9 mouse cellular contexts compared by ENCODE assay signal in genomic region chr9:110084201-110084964, GRCm38 (mm10). TPM values are rescaled to one million over a fixed set of nuclear protein-coding genes. Genes with fewer than 3 reads are reported as not detected.
DNase-seq lines count a peak whose midpoint lies in the region; ATAC-seq lines count a peak whose summit lies in the region.
"Had no signal": no experiment of that assay in that cellular context is flagged by ENCODE, and none has a peak within 500 bp of the region (broad histone marks: within the 10 kb centered on the region; RNA-seq: fewer than 3 reads in every experiment).

No protein-coding gene starts in this region.

- H3K9me3 ChIP-seq in embryonic facial prominence, embryonic 14.5 days (ENCODE audit: control insufficient read depth, low read length): no peaks in the 10 kb centered on the region
- no peaks in the 10 kb centered on the region for H3K9me3 ChIP-seq in embryonic facial prominence, embryonic 10.5 days
- no peaks in the 10 kb centered on the region for H3K9me3 ChIP-seq in limb, embryonic 13.5 days
- no peaks in the 10 kb centered on the region for H3K9me3 ChIP-seq in limb, embryonic 10.5 days (replicated peaks)

- peak overlapping the region; percentile 10; the same call in 1 of the 2 replicates for H3K27ac ChIP-seq in embryonic facial prominence, embryonic 14.5 days (replicated peaks; ENCODE audit: low read depth, low read length)
- no peak overlapping the region for H3K27ac ChIP-seq in embryonic facial prominence, embryonic 10.5 days (replicated peaks)
- H3K27ac ChIP-seq in limb, embryonic 13.5 days: no peak overlapping the region
- no peak overlapping the region for H3K27ac ChIP-seq in limb, embryonic 10.5 days

- no peak overlapping the region for H3K4me3 ChIP-seq in embryonic facial prominence, embryonic 14.5 days (ENCODE audit: low read depth, low read length)
- H3K4me3 ChIP-seq in embryonic facial prominence, embryonic 10.5 days: no peak overlapping the region
- H3K4me3 ChIP-seq in limb, embryonic 13.5 days: no peak overlapping the region
- no peak overlapping the region for H3K4me3 ChIP-seq in limb, embryonic 10.5 days

- H3K27me3 ChIP-seq in embryonic facial prominence, embryonic 14.5 days (replicated peaks; ENCODE audit: control insufficient read depth, insufficient read depth, low read length): no peaks in the 10 kb centered on the region
- no peaks in the 10 kb centered on the region for H3K27me3 ChIP-seq in embryonic facial prominence, embryonic 10.5 days (replicated peaks; ENCODE audit: low read depth, poor library complexity, severe bottlenecking)
- no peaks in the 10 kb centered on the region for H3K27me3 ChIP-seq in limb, embryonic 13.5 days
- no peaks in the 10 kb centered on the region for H3K27me3 ChIP-seq in limb, embryonic 10.5 days (ENCODE audit: low read depth, poor library complexity, severe bottlenecking)

- H3K9ac ChIP-seq in embryonic facial prominence, embryonic 14.5 days (ENCODE audit: low read depth, low read length): no peak overlapping the region
- no peak overlapping the region for H3K9ac ChIP-seq in limb, embryonic 13.5 days

- H3K4me2 ChIP-seq in embryonic facial prominence, embryonic 14.5 days (ENCODE audit: low read depth, low read length): no peak overlapping the region
- H3K4me2 ChIP-seq in limb, embryonic 13.5 days (replicated peaks): no peak overlapping the region

- WGBS in embryonic facial prominence, embryonic 14.5 days: 90% methylated on average over 25 of the region's 25 CpGs
- 92% methylated on average over 25 of the region's 25 CpGs for WGBS in embryonic facial prominence, embryonic 10.5 days
- 91% methylated on average over 25 of the region's 25 CpGs for whole genome bisulfite sequencing in limb, embryonic 13.5 days
- 95% methylated on average over 25 of the region's 25 CpGs for WGBS in limb, embryonic 10.5 days

- ATAC-seq in embryonic facial prominence, embryonic 14.5 days (ENCODE audit: low read depth): peak; percentile 61
- ATAC-seq in limb, embryonic 13.5 days (ENCODE audit: low FRiP score, low read depth): peak; percentile 38; the same call in 1 of the 2 replicates
- no peak for ATAC-seq in cerebellum, adult (ENCODE audit: insufficient number of reproducible peaks, low FRiP score, low TSS enrichment)

- DNase-seq in embryonic facial prominence, embryonic 14.5 days (ENCODE audit: low spot score): peak; percentile 67
- no peak for DNase-seq in embryonic facial prominence, embryonic 10.5 days (ENCODE audit: low spot score)
- no peak for DNase-seq in limb, embryonic 10.5 days (ENCODE audit: low spot score)
- peak; percentile 51 to 56 for DNase-seq in heart, adult 9 months (ENCODE audit: low spot score in 2 of 2)
- peak; percentile 55 to 84 for DNase-seq in lung, postnatal 4 days
- no peak for DNase-seq in adrenal gland, adult 2 months
- DNase-seq: adrenal gland, postnatal 10 days had no signal

- peaks cover 97% of the 10 kb centered on the region for H3K36me3 ChIP-seq in embryonic facial prominence, embryonic 14.5 days (ENCODE audit: control insufficient read depth, insufficient read depth, low read length)
- peaks cover 100% of the 10 kb centered on the region for H3K36me3 ChIP-seq in embryonic facial prominence, embryonic 10.5 days (replicated peaks)
- peaks cover 94% of the 10 kb centered on the region for H3K36me3 ChIP-seq in limb, embryonic 13.5 days
- H3K36me3 ChIP-seq in limb, embryonic 10.5 days: peaks cover 98% of the 10 kb centered on the region

- H3K4me1 ChIP-seq in embryonic facial prominence, embryonic 14.5 days (ENCODE audit: control insufficient read depth, insufficient read depth, low read length): no peaks in the 10 kb centered on the region
- no peaks in the 10 kb centered on the region for H3K4me1 ChIP-seq in embryonic facial prominence, embryonic 10.5 days
- no peaks in the 10 kb centered on the region for H3K4me1 ChIP-seq in limb, embryonic 13.5 days
- H3K4me1 ChIP-seq in limb, embryonic 10.5 days: no peaks in the 10 kb centered on the region

RNA-seq across cellular contexts. Expression of gene Smarcc1, which starts 33.1 kb away (rescaled TPM):
- 105 and 122 TPM in 2 replicates for polyA plus RNA-seq in embryonic facial prominence, embryonic 14.5 days (2014; fragmentation: Nextera tagmentation; extraction: Ambion mirVana)
- 213 and 222 TPM in 2 replicates for polyA plus RNA-seq in embryonic facial prominence, embryonic 10.5 days (2016; fragmentation: Nextera tagmentation; extraction: Ambion mirVana)
- polyA plus RNA-seq in limb, embryonic 13.5 days (2015; fragmentation: Nextera tagmentation; extraction: Ambion mirVana): 174 and 188 TPM in 2 replicates
- polyA plus RNA-seq in limb, embryonic 10.5 days (2016; fragmentation: Nextera tagmentation; extraction: Ambion mirVana): 208 and 227 TPM in 2 replicates
- total RNA-seq in adrenal gland, adult 2 months (2021): 10 to 100 TPM; 46.1 to 58.3 TPM
- 20.8 and 26.4 TPM in 2 replicates for polyA plus RNA-seq in adrenal gland, adult 2 months (2012; rRNA removed)

RNA-seq across cellular contexts. Expression of gene Dhx30, which starts 33.2 kb away (rescaled TPM):
- 110 and 120 TPM in 2 replicates for polyA plus RNA-seq in embryonic facial prominence, embryonic 14.5 days (2014; fragmentation: Nextera tagmentation; extraction: Ambion mirVana)
- polyA plus RNA-seq in embryonic facial prominence, embryonic 10.5 days (2016; fragmentation: Nextera tagmentation; extraction: Ambion mirVana): 189 and 200 TPM in 2 replicates
- polyA plus RNA-seq in limb, embryonic 13.5 days (2015; fragmentation: Nextera tagmentation; extraction: Ambion mirVana): 158 TPM in 2 replicates
- polyA plus RNA-seq in limb, embryonic 10.5 days (2016; fragmentation: Nextera tagmentation; extraction: Ambion mirVana): 195 and 219 TPM in 2 replicates
- 100 to 1,000 TPM in 1 of 2 experiments, 10 to 100 TPM in 1; 92.7 to 102 TPM for total RNA-seq in adrenal gland, adult 2 months (2021)
- polyA plus RNA-seq in adrenal gland, adult 2 months (2012; rRNA removed): 52.9 and 68.1 TPM in 2 replicates

Comparison
In these comparisons a context has a peak if more than half of its experiments do, and no peak if none do; other contexts are left out.
1. DNase-seq: peak in embryonic facial prominence, embryonic 14.5 days (single experiment), heart, adult 9 months (2 of 2) and lung, postnatal 4 days (2 of 2); none in embryonic facial prominence, embryonic 10.5 days (single experiment), limb, embryonic 10.5 days (single experiment) and adrenal gland, adult 2 months (single experiment).